Mouse (Mus musculus): ENCODE data around the gene Scgb1a1.
"Not testable (repeated sequence)": the region's sequence is repeated elsewhere in the genome, so short reads cannot be mapped to it uniquely, and the experiment has no call there.

The Scgb1a1 gene

DNA sequence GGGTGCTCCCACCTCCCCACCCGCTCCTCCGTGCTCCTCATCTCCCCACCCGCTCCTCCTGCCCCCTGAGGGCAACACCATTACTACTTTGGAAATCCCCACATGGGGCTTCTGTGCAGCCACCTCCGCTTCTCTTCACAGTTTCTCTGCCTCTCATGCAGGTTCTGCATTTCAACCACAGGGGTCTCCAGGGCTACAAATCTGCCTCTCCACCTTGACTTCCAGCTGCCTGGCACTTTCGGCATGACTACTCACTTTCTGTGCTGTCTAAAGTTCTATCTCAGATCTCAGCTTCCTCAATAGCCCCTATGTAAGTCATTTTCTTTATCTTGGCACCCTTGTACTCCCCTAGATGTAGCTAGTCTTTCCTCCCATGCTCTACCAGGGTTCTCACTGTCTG lies 20.5 kb downstream of the Scgb1a1 start:
- no peak for DNase-seq (ENCODE audit: low read depth, low spot score)

- DNase-seq (ENCODE audit: low read depth, low spot score), result peak; percentile 74
Measured at GRCm38 (mm10) chr19:9065621-9066561, 21.9 kb downstream of the Scgb1a1 start.

GRCm38 (mm10) chr19:9063831-9064230 lies 23.9 kb downstream of the Scgb1a1 start:
- no peak for DNase-seq (ENCODE audit: low read depth, low spot score)

- no peak for DNase-seq (ENCODE audit: low read depth, low spot score)
Measured at GRCm38 (mm10) chr19:9062822-9063221, 24.9 kb downstream of the Scgb1a1 start.

- DNase-seq (ENCODE audit: low read depth, low spot score), result peak; percentile 32
Measured at GRCm38 (mm10) chr19:9061221-9061893, 26.4 kb downstream of the Scgb1a1 start.

- no peak for DNase-seq (ENCODE audit: low read depth, low spot score)
Measured at GRCm38 (mm10) chr19:9060103-9060502, 27.7 kb downstream of the Scgb1a1 start.

DNA sequence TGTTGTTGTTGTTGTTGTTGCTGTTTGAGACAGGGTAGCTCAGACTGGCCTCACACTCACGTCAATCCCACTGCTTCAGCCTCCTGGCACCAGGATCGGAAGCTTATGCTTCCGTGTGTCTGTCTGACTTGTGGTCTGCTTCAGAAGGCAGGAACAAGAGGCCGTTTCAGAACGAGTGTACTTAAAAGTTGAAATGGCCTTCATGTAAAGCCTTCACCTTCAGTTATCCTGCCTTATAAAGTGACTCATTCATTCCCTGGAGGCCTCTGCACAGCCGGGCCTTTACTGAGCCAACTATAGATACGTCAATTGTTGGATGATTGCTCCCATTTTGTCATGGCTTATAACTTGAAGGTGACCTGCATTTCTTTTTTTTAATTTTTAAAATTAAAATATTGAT lies 28.4 kb downstream of the Scgb1a1 start:
- DNase-seq (ENCODE audit: low read depth, low spot score), result no peak

DNA sequence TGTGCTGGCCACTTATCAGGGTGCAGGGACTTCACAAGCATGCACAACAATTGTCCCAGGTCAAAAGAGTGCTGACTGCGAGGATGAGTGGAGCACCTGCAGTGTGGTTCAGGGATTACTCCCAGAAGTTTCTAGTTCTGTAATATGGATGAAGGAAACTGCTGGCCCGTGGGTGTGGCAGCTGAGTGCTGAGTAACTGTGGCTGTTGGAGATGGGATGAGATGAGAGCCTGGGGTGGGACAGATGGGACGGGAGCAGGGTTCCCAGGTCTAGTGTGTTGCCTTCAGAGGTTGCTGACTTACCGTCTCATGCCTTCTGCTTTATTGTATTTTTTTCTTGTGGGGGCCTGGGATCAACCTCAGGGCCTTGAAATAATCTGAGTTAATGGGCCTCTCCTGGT lies 28.8 kb downstream of the Scgb1a1 start:
- DNase-seq (ENCODE audit: low read depth, low spot score), result no peak

GRCm38 (mm10) chr19:9058331-9058884 lies 29.4 kb downstream of the Scgb1a1 start:
- DNase-seq (ENCODE audit: low read depth, low spot score), result no peak

DNA sequence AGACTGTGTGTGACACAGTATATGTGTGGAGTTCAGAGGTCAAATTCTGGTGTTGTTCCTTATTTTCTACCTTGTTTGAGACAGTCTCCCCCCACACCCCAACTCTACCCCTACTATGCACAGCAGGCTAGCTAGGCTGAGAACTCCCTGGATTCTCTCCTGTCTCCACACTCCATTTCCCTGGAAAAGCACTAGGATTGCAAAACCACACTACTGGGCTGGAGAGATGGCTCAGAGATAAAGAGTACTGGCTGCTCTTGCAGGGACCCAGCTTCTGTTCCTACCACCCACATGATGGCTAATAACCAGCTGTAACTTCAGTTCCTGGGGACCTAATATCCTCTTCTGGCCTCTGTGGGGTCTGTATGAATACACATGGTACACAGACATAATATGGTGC lies 30.1 kb downstream of the Scgb1a1 start:
- no peak for DNase-seq (ENCODE audit: low read depth, low spot score)

DNA sequence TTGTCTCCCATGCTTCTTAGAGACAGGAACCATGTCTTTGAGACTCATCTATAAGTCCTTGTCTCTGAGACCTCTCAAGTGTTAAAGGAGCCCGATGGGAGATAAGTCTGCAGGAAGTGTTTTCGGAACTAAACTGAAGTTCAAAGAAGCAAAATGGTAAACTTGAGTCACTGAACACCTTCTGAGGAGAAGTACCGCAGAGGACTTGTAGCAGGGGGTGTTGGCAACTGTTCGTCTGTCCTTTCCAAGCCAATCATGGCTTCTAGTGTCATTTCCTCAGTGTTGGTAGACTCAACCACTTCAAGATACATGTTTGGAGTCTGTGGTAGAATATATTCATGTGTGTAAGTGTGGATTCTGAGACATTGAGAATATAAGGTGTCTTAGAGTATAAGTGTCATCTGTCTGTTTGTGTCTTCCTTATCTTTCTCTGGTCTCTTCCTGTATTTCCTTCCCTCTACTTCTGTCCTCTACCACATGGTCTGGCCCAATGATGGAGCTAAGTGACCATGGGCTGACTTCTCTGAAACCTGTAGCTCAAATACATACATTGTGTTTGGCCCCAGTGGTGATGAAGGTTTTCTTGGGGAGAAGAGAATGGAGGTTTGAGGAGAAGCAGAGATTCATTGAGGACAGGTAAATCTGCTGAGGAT lies 31.9 kb downstream of the Scgb1a1 start:
- DNase-seq (ENCODE audit: low read depth, low spot score), result no peak

DNA sequence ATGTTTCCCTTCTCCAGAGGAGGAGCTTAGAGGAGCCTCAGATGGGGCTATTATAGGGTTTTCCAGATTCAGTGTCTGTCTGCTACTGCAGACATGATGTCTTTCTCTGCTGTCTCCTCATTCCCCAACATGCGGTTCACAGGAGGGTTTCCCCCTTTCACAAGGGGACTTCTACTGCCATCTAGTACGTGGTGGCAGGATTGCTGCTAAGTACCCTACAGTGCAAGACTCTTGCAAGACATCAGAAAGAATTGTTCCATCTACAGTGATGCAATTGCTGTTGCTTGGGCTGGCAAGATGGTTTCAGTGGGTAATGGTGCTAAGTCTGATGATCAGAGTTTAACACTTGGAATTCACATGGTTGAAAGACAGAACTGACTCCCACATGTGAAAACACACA lies 32.6 kb downstream of the Scgb1a1 start:
- DNase-seq (ENCODE audit: low read depth, low spot score), result no peak

DNA sequence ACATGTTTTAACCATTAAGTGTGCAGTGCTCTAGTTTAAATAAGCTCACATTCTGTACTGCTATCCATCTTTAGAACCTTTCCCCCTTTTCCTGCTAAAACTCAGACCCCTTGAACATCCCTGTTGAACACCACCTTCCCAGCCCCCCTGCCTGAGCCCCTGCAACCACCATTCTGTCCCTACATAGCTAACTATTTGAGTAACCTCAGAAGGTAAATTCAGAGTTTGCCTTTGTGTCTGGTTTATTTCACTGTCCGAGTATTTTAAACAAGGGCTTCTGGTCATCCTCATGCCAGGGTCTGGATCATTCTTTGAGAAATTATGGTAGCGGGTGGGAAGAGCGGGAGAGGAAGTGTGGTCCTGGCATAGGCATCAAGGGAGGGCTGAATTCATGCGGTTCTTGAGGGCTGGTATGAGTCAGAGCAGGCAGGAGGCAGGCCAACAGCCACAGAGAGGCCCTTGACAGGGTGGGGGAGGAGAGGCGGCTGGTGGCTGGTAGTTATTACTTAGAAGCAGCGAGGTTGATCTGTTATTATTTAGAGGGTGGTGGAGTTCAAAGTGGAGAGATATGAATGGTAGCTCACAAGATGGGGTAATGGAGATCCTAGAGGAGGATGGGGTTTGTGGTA lies 34.8 kb downstream of the Scgb1a1 start:
- no peak for DNase-seq (ENCODE audit: low read depth, low spot score)

DNA sequence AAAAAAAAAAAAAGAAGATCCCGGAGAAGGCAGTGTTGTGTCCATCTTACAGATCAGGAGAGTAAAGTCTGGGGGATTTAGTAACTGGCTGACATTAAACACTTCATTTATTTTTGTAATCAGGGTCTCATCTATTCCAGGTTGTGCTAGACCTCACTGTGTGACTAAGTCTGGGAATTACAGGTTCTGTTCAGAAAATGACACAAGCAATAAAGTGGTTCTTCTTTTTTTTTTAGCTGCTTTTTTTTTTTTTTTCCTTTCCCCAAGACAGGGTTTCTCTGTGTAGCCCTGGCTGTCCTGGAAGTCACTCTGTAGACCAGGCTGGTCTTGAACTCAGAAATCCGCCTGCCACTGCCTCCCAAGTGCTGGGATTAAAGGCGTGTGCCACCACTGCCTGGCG lies 35.8 kb downstream of the Scgb1a1 start:
- DNase-seq (ENCODE audit: low read depth, low spot score), result not testable (repeated sequence)

DNA sequence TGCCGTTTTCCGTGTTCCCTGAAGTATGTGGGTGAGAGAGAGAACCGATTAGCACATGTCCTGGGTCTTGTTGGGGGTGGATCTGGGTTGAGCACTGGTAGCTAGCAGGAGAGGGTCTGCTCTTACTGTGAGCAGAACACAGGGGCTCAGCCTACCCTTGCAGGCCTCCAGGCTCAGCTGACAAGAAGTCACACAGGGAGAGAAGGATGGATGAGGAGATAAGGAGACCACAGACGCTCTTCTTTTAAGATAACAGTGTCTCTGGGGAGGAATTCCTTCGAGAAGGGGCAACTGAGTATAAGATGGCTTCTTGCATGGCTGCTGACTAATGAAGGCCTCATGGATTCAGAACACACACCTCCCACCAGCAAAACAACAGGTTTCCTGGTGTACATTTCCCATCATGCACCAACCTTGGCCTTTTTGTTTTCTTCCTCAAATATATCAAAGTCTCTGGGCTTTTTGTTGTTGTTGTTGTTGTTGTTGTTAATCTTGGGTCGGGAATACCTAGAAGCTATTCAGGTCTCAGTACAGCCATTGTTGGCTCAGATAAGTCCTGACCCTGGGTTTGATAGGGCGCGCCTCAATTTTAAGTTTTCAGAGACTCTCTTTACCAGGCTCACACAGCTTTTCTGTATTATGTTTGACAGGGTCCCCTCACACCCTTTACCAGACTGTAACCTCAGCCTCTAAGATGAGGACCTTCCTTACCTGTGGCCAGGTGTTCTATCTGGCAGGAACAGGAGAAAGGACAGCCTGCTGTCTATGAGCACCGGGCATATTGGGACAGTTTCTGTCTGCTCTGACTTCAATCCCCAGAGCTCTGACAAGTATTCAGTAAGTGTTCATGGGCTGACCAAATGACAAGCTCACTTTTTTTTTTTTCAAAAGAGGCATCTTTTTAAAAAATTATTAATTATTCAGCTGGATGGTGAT lies 37.2 kb downstream of the Scgb1a1 start:
- no peak for DNase-seq (ENCODE audit: low read depth, low spot score)

DNA sequence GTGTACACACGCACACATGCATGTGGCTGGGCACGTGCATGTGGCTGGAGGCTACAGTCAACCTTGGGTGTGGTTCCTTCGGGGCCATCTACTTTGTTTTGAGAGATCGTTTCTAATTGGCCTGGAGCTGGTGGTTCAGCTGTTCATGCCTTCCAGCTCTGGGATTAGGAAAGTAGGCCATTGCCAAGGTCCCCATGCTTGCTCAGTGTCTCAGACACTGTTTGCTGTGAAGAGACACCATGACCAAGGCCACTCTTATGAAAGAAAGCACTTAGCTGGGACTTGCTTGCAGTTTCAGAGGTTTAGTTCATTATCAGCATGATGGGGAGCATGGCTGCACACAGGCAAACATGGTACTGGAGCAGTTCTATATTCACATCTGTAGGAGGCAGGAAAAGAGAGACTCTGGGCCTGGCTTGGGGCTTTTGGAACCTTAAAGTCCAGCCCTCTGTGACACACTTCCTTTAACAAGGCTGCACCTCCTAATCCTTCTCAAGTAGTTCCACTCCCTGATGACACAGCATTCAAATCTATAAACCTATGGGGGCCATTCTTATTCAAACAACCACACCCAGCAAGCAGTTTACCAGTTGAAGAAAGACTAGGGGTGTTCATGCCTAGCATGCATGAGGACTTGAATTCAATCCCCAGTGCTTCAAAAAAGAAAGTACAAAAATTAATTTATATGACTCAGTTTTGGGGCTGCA lies 38.6 kb downstream of the Scgb1a1 start:
- DNase-seq (ENCODE audit: low read depth, low spot score), result peak; percentile 75

- no peak for DNase-seq (ENCODE audit: low read depth, low spot score)
Measured at GRCm38 (mm10) chr19:9047946-9048387, 39.8 kb downstream of the Scgb1a1 start.

- DNase-seq (ENCODE audit: low read depth, low spot score), result peak; percentile 71
Measured at GRCm38 (mm10) chr19:9047207-9047945, 40.4 kb downstream of the Scgb1a1 start.

DNA sequence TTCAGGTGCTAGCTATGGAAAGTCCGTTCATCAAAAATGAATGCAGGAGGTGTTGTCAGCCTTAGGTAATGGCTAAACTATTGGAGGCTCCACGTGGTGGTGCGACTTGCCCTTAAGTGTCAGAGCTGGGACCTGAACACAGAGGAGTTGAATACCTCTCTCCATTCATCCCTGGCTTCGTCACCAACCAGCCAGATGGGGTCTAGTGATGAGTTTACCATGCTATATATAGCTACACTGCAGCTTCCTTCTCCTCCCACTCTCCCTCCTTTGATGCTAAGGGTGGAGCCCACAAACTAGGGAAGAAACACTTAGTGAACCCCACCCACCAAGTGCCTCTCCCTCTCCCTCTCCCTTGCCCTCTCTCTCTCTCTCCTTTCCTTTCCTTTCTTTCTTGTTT lies 43.5 kb downstream of the Scgb1a1 start:
- peak; percentile 49 for DNase-seq (ENCODE audit: low read depth, low spot score)

Data from R1 (cell line).